Mouse (Mus musculus) C2C12 (cell line): ENCODE measurements around the gene Brd4.

Source experiments
- CEBPB ChIP-seq: IDR thresholded peaks from one replicate; pipeline ENCODE4 v1.6.1; 2011; ENCODE audit warnings: low read depth, mild to moderate bottlenecking, control low read depth, moderate library complexity
- CTCF ChIP-seq: IDR thresholded peaks from one replicate; pipeline ENCODE4 v1.5.1; 2011; ENCODE audit not compliant: control insufficient read depth, insufficient read depth, insufficient read length
- FOSL1 ChIP-seq: IDR thresholded peaks from one replicate; pipeline ENCODE4 v1.8.0; 2011; ENCODE audit warnings: mild to moderate bottlenecking, low read length; ENCODE audit not compliant: poor library complexity, insufficient read depth, severe bottlenecking
- MAX ChIP-seq: IDR thresholded peaks from one replicate; pipeline ENCODE4 v1.6.1; 2011; ENCODE audit warnings: mild to moderate bottlenecking, control low read depth
- MYOD1 ChIP-seq: IDR thresholded peaks from one replicate; pipeline ENCODE4 v1.6.1; 2011; ENCODE audit warnings: low read depth; ENCODE audit not compliant: control insufficient read depth, insufficient read length
- MYOG ChIP-seq: IDR thresholded peaks from one replicate; pipeline ENCODE4 v1.6.1; 2011; ENCODE audit not compliant: control insufficient read depth, insufficient read length; ENCODE audit errors: extremely low read depth
- USF1 ChIP-seq: IDR thresholded peaks from one replicate; pipeline ENCODE4 v1.6.1; 2011; ENCODE audit warnings: low read depth, mild to moderate bottlenecking, control low read depth, moderate library complexity

GRCm38 (mm10) chr17:32269151-32269550 is 15.4 kb downstream of the Brd4 start:
- TF ChIP-seq CTCF (no peak), USF1 (no peak), MYOG (no peak), MAX (no peak), CEBPB (no peak), MYOD1 (no peak), FOSL1 (no peak)
